13 mouse cellular contexts compared by ENCODE assay signal in genomic region chr4:102351476-102352475, GRCm38 (mm10).
DNase-seq lines count a peak whose midpoint lies in the region; ATAC-seq lines count a peak whose summit lies in the region.
"Had no signal": no experiment of that assay in that cellular context is flagged by ENCODE, and none has a peak within 500 bp of the region (broad histone marks: within the 10 kb centered on the region; RNA-seq: fewer than 3 reads in every experiment).

No protein-coding gene starts in this region.

- no peak for ATAC-seq in midbrain, embryonic 15.5 days (replicated peaks)
- ATAC-seq: intestine, embryonic 15.5 days had no signal

- H3K4me1 ChIP-seq in midbrain, embryonic 15.5 days = peaks cover 12% of the 10 kb centered on the region
- no peaks in the 10 kb centered on the region for H3K4me1 ChIP-seq in heart, embryonic 10.5 days
- H3K4me1 ChIP-seq: intestine, embryonic 15.5 days; lung, embryonic 15.5 days; stomach, embryonic 15.5 days had no signal

- peak; percentile 11 to 44 for DNase-seq in layer of hippocampus, adult 18-20 months (ENCODE audit: low spot score in 2 of 2)
- no peak for DNase-seq in layer of hippocampus, postnatal 25 days (ENCODE audit: extremely low spot score in 1 of 2, low spot score in 1 of 2)
- DNase-seq in brain, adult 2 months (ENCODE audit: low read depth, low spot score) = peak; percentile 87
- peak; percentile 13 for DNase-seq in fibroblast of lung, adult 2 months (ENCODE audit: low read depth)
- no peak for DNase-seq in heart, embryonic 10.5 days (ENCODE audit: low spot score)
- no peak for DNase-seq in kidney, postnatal 10 days
- DNase-seq in spleen, postnatal 10 days (ENCODE audit: low spot score in 2 of 2) = no peak
- DNase-seq: cerebellum, postnatal 14 days had no signal

- 0 out of 2 replicates have a peak overlapping the region, but pooled peaks have one; percentile 25 for H3K27ac ChIP-seq in midbrain, embryonic 15.5 days
- H3K27ac ChIP-seq in heart, embryonic 10.5 days = no peak overlapping the region
- H3K27ac ChIP-seq: heart, embryonic 13.5 days; intestine, embryonic 15.5 days; lung, embryonic 15.5 days; stomach, embryonic 15.5 days had no signal

- H3K9ac ChIP-seq in midbrain, embryonic 15.5 days = no peak overlapping the region
- H3K9ac ChIP-seq: heart, embryonic 13.5 days; intestine, embryonic 15.5 days; lung, embryonic 15.5 days; stomach, embryonic 15.5 days had no signal

- no peaks in the 10 kb centered on the region for H3K36me3 ChIP-seq in midbrain, embryonic 15.5 days (replicated peaks)
- H3K36me3 ChIP-seq in heart, embryonic 10.5 days = no peaks in the 10 kb centered on the region
- H3K36me3 ChIP-seq: heart, embryonic 13.5 days; intestine, embryonic 15.5 days; lung, embryonic 15.5 days; stomach, embryonic 15.5 days had no signal

- H3K27me3 ChIP-seq in midbrain, embryonic 15.5 days (replicated peaks) = no peaks in the 10 kb centered on the region
- H3K27me3 ChIP-seq in heart, embryonic 10.5 days (ENCODE audit: insufficient read depth, poor library complexity, severe bottlenecking) = no peaks in the 10 kb centered on the region
- H3K27me3 ChIP-seq: heart, embryonic 13.5 days; intestine, embryonic 15.5 days; lung, embryonic 15.5 days; stomach, embryonic 15.5 days had no signal

- H3K4me3 ChIP-seq in midbrain, embryonic 15.5 days = no peak overlapping the region
- no peak overlapping the region for H3K4me3 ChIP-seq in heart, embryonic 10.5 days
- H3K4me3 ChIP-seq: heart, embryonic 13.5 days; intestine, embryonic 15.5 days; lung, embryonic 15.5 days; stomach, embryonic 15.5 days had no signal

- no peaks in the 10 kb centered on the region for H3K9me3 ChIP-seq in midbrain, embryonic 15.5 days
- H3K9me3 ChIP-seq in heart, embryonic 10.5 days = no peaks in the 10 kb centered on the region
- H3K9me3 ChIP-seq: heart, embryonic 13.5 days; intestine, embryonic 15.5 days; lung, embryonic 15.5 days; stomach, embryonic 15.5 days had no signal

- WGBS in midbrain, embryonic 15.5 days = 46% methylated on average over 1 of the region's 1 CpGs
- 94% methylated on average over 1 of the region's 1 CpGs for WGBS in heart, embryonic 10.5 days

- no peak overlapping the region for H3K4me2 ChIP-seq in midbrain, embryonic 15.5 days
- H3K4me2 ChIP-seq: heart, embryonic 13.5 days; intestine, embryonic 15.5 days; lung, embryonic 15.5 days; stomach, embryonic 15.5 days had no signal

Comparison
In these comparisons a context has a peak if more than half of its experiments do, and no peak if none do; other contexts are left out.
1. DNase-seq: peak in layer of hippocampus, adult 18-20 months (2 of 2), brain, adult 2 months (single experiment) and fibroblast of lung, adult 2 months (single experiment); none in layer of hippocampus, postnatal 25 days (0 of 2), heart, embryonic 10.5 days (single experiment), kidney, postnatal 10 days (single experiment) and spleen, postnatal 10 days (0 of 2).